Mouse (Mus musculus) right cerebral cortex, adult 2 months (tissue): ENCODE results near the gene Tspan15.

Experiments
- DNase-seq, 2 experiments: peaks; one replicate each; pipeline ENCODE4 v3.0.0; 2021 to 2022; ENCODE audit warnings: low spot score in 2 of 2

The Tspan15 gene

DNA sequence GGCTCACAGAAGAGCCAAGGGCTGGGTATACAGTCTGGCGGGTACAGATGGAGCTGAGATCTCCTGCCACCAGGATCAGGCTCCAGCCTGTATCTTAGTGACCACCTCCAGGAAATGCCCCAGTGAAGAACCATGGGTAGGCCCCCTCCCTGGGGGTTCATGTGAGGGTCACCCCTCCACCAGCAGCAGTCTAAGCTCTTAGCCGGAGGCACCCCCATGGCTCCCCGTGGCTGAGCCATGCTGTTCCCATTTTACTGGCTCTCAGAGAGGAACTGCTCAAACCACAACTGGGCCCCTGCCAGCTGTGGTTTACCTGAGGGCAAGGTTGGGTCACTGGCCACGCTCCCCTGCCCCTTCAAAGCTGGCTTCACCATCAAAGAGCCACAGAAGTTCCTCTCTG, 41.1 kb downstream of the Tspan15 start:
- DNase-seq: no peak

DNA sequence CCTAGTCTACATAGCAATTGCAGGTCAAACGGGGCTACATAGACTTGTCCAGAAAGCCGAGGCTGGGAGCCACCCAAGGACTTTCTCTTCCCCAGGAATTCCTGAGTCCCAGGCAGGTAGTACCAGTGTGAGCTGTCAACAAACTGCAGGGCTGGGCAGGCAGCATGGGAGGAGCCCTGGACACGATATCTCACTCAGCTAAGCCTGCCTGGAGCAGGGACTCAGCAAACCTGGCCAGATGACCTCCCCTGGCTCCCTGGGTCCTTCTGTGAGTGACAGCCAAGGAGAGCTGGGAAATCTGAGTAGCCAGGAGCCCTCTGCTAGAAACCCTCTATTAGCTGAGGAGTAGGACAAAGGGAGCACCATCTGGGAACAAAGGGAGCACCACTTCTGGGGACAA, 41.7 kb downstream of the Tspan15 start:
- no peak for DNase-seq

DNA sequence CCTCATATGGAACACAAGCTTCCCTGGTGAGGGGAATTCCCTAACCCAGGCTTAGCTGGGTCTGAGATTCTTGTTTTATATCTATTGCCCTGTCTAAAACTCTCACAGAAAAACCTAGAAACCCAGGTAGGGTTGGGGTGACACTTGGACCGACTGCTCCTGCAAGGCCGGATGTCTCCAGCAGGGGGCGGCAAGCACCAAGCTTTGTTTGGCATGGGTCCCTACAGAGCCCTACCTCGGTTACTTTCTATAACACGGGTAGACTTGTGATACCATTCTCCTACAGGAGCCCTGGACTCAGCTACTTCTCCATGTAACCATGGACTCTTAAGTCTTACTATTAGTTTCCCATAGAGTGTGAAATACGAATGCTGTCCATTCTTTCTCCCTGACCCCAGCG, 44.2 kb downstream of the Tspan15 start:
- peak; percentile 88 to 91 for DNase-seq

DNA sequence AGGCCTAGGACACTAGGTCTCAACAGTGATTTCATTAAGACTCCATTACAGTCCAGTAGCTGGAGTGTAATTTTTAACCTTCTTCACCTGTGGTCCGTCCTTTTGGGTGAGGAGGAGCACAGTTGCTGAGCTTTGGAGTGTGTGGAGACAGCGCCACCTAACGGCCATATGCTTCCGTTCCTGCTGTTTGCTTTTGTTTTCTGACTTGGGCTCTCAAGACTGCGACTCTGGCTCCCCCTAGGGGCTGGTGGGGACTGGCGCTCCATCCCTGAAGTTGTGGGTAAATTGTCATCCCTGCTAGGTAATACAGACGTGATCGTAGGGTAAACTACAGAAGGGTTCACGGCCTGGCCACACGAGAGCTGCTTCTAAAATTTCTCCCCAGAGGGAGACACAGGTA, 48.0 kb downstream of the Tspan15 start:
- DNase-seq: peak; percentile 99

DNA sequence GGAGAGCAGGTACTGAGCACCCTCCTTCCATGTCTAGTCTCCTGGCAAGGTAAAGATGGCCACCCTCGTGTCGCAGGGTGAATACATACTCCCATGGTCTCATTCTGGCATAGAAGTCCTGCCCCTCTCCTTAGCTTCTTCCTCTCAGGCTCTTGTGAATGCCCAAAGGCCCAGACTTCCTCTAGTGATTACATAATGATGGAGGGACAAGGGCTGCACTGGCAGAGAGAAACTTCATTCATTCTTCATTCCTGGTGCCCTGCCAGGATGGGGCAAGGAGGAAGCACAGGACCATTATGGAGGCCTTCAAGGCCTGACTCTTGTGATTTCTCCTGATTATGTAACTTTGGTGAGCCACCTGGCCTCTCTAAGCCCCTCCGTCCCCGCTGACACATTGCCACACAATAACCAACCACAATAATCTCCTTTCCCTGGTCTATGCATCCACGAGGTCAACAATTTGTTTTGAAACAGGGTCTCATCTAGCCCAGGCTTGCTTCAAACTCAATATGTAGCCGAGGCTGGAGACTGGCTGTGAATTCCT, 48.5 kb downstream of the Tspan15 start:
- DNase-seq: no peak

DNA sequence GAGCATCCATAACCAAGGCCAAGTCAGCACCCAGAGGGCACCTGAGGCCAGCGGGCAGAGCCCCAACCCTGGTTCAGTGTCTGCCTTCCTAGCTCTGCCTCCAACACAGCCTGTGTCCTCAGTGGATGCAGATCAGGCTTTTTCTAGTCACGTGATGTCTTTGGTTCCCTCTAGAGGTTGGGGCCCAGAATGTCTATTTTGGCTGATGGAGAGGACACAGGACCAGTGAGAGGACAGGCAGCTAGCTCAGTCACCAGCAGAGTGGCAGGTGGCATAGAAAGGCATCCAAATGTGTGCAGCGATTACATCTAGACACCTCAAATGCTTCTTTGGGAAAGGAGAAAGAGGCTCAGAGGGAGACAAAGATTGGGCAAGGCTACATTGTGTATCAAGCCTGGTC, 49.4 kb downstream of the Tspan15 start:
- DNase-seq: no peak

DNA sequence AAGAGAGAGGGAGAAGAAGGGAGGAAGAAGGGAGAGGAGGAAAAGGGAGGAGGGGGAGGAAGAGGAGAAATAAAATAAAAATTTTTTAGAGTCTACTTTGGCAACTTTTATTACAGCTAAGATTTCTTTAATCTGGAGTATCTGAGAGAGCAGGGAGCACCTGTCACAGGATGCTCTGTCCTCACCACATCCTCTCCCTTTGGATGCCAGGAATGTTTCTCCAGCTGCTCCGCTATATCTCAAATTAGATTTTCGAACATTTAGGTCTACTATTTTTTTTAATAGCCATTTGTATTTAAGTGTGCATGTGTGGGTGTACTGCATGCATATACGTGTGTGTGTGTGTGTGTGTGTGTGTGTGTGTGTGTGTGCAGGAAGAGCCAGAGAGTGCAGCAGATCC, 51.1 kb downstream of the Tspan15 start:
- no peak for DNase-seq

DNA sequence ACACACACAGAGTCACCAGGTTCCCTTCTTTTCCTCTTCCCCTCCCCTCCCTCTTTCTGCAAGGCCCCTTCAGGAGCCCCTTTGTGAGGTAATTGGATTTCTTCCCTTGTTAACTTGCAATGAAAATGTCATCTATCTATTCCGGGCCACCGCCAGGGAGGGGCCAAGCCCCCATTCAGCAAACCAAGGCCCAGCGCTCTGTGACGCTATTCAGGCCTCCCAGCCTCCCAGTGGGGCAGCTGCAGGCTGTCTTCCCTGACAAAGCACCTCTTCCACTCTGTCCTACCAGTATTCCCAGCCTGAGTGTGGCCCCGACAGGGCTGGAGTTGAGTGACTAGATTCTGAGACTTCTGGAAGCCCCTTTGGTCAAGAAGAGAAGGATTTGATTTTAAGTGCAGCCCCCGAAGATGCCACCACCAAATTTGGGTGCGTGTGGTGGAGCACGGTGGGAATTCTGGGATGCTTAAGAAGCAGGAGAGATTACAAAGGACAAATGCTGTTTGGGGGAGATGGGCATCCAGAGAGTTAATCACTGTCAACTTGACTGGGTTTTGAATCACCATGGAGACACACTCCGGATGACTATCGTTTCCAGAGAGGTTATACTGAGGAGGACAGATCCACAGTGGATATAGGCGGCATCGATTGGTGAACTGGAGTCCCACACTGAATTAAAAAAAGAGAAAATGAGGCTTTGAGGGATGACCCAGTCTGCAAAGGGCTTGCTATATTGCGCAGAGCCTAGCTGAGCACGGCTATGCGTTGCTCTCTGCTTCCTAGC, 56.3 kb downstream of the Tspan15 start:
- no peak for DNase-seq

DNA sequence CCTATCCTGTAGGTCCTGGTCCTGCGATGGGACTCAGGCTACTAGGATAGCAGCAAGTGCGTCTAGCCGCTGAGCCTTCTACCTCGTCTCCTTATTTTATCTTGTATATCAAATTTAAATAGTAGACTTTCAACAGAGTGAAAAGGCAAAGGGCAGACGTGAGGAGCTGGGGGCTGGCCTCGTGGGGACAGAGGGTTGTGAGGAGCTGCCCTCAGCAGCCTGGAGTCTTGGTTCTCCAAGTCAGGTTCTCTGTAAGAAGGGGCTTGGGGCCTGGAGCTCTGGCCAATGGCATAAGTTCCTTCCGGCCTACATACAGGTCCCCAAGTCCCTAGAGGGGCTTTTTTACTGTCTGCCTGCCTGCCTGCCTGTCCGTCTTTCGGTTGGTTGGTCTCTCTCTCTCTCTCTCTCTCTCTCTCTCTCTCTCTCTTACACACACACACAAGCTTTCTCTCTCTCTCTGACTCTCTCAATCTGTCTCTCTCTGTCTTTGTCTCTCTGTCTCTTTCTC, 57.1 kb downstream of the Tspan15 start:
- DNase-seq: no peak

DNA sequence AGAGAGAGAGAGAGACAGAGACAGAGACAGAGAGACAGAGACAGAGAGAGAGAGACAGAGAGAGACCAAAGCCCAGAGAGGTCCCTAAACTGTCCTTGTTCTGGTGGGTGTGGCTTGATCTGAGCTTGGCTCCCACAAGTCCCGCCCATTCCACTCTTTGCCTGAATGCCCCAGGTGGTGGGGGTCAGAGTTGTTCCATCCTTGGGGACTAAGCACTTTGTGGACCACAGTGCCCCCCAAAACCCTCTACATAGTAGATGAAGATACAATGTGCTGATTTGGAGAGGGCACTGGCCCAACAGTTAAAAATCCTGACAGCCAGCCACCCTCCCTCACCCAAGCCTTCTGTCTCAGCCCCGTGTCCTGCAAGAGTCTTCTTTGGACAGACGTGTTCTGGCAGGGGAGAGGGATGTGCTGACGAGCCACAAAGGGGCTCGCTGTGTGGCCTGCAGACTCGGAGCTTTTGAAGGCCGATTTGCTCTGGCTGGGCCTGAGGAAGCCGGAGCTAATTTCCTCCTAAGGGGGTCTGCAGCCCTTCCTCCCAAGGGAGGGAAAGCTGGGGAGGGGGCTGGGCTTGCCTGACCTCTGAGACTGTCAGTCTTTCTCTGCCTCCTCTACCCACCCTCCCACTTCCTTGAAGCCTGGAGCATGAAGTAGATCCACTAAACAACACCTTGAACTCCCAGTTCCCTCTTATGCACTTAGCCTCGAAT, 58.1 kb downstream of the Tspan15 start:
- no peak for DNase-seq

DNA sequence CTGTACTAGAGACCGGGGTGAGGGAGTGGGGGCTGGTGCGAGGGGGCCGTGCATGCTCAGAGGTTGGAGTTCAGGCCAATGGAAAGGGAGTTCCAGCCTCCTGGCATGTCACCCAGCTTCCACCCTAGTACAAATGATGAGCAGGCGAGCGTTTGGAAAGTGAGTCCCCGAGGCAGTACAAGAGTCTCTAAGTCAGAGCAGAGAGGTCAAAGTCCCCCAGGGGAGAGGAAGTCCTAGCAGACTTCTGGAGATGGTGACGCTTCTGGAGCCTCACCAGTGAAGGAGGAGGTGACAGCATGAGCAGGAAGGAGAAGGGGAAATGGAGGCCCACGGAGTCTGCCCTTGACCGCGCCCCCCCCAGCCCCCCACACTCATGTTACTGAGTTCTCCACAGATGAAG, 68.6 kb downstream of the Tspan15 start:
- DNase-seq: no peak

DNA sequence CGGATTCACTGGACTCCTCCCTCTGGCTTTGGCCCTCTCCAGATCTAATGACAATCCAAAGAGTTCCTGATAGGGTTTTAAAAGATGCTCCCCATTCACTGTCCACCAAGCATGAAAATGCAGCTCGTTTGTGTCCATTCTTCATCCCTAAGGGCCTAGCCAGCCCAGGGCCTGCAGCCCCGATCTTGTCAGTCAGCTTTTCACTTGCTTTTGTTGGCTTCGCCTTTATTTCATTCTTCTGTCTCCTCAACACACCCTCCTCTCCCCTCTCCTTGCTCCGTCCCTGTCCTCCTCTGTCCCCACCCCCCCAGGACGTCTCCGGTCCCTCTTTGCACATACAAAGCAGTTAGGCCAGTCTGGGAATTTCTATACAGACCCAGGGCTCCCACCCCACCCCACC, 81.1 kb downstream of the Tspan15 start:
- DNase-seq: no peak

DNA sequence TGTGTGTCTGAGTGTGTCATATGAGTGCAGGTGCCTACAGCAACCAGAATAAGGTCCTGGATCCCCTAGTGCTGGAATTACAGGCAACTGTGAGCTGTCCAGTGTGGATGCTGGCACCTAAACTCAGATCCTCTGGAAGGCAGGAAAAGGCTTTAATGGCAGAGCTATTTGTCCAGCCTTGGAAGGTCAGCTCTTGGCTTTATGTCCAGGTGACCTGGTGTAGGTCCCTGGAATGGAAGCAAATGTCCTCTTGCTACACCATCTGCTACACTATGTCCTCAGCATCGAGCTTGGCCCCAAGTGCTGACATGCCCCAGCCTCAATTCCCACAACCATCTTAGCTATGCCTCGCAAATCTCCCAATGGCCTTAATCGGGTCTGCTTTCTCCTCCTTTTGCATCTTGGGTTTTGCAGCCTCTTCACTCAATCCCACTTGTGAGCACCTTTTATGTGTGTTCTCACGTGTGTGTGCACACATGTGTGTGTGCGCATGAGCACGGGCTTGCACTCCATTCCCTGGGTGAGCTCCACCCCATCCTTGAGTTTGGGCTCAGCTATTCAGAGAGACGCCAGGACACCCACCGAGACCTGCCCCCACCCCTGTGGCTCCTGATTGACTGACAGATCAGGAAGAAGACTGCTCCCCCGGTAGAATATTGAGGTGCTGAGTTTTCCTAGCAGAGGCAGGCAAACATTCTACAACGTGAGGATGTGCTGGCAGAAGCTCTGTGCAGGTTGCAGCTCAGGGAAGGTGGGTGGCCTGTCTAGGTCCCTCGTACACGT, 83.4 kb downstream of the Tspan15 start:
- DNase-seq: no peak

DNA sequence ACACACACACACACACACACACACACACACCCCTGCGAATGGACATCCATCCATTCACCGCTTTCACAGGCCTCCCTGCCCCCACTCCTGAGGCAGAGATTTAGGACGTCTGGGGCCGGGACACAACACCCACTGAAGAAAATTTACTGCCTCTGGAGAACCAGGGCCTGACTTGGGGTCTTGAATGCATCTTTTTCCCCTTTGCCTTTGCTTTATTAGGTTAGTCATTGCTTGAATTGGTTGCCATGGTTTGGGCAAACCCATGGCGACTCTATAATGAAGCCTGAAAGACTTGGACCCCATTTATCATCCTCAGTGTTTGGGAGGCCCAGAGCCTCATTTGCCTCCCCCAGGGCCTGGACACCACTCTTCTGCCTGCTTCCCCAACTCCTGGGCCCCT, 85.1 kb downstream of the Tspan15 start:
- DNase-seq: no peak

DNA sequence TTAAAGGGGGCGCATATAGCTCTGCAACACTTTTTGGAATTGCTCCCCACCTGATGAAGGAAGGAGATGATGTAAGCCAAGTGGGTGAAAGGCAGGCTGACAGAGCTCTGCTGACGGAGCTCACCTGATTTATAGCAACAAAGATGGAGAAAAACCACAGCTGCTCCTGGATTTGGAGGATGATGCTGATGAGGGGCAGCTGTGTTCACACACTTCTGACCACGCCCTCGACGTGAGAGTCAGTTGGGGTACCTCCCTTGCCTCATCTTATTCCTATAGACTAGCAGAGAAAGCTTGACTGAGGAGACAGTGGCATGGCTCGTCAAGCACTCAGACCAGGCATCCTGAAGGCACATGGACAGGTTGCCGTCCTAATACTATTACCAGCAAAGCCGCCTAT, 87.2 kb downstream of the Tspan15 start, which contains the start of gene Fam241b:
TSS of gene Fam241b (minus strand) at position 101 of the 400 bp plus-strand sequence.
- DNase-seq: no peak

DNA sequence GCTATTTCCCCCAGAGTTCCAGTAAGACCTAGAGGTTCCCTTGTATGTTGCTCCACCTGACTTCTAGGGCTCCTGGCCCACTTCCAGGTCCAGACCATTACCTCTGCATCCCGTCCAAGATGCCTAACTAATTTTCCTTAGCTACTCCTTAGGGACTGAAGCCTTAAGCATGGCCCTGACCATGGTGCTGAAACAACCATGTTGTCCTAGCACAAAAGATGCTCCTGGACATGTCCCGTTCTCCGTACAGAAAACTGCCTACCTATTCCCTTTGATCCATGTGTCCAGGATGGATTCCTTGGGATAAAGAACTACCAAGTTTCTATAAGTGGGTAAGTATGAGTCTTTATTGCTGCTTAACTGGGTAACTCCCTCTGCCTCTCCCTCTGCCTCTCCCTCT, 93.0 kb downstream of the Tspan15 start:
- no peak for DNase-seq

DNA sequence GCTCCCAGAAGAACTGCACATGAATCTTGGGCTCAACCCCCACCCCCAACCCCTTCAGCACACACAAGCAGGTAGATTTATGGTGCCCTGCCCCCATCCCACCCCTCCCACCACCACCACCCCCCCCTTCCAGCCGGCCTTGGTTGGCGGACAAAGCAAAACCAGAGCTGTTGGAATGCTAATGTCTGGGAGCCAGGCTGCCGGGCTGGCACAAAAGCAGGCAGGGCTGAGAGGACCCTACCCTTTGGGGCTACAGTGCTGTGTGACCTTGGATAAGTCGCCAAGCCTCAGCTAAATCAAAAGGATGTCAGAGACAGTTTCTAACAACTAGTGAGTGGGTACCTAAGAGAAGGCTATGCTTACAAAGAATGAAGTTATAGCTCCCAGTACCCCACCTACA, 93.9 kb downstream of the Tspan15 start:
- no peak for DNase-seq

DNA sequence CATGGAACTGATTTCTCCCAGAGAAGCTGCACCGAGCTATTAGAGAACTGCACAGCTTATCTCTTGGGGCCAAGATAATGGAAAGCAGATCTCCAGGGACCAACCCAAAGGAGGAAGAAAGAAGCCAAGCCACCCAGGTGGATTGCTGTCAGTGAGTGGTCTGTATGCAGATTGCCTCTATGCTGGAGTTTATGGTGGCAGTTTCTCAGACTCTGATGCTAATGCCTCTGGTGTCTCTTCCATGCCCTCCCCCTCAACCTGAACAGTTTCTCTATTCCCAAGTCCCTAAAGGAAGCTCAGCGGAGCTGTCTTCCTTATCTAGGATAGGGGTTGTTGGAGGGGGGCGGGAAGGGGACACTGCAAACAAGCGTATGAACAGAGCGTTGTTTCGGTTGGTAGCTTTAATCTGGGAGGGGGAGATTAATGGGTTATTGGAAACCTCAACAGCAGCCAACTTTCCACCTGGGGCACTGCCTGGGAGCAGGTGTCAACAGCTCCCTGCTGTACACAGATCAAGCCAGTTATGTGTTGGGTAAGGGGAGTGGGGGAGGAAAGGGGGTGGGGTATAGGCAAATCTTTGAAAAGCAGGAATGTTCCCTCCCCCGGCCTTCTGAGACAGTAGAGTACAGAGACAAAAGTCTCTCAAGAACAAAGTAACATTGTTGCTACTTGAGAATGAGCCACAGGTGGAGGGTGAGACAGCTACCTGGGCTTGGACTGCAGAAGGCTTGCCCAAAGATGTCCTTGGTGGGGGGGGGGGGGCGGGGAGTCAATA, 95.2 kb downstream of the Tspan15 start:
- no peak for DNase-seq
